Mouse (Mus musculus) left cerebral cortex, postnatal 14 days (tissue): ENCODE results near the gene Nicn1. TPM values are rescaled to one million over a fixed set of nuclear protein-coding genes. Genes with fewer than 3 reads are reported as not detected.
"Not testable (repeated sequence)": the region's sequence is repeated elsewhere in the genome, so short reads cannot be mapped to it uniquely, and the experiment has no call there.

Experiments used
- DNase-seq, 2 experiments: peaks; one replicate each; pipeline ENCODE4 v3.0.0; 2021 to 2022; ENCODE audit warnings: low spot score in 2 of 2, mixed read lengths in 1 of 2
- intact Hi-C: fragments of 180-260 bp; cut with DNase I; formaldehyde crosslinking; loops from one replicate; pipeline ENCODE4 v1.15.1; 2025
- total RNA-seq, 2 experiments: library from RNA; stranded (reverse); gene quantifications; 2 replicates each; pipeline ENCODE4 v1.2.3; 2021

Nicn1 gene
- total RNA-seq, 2 experiments from 2014 or later: 108 to 118 TPM

DNA sequence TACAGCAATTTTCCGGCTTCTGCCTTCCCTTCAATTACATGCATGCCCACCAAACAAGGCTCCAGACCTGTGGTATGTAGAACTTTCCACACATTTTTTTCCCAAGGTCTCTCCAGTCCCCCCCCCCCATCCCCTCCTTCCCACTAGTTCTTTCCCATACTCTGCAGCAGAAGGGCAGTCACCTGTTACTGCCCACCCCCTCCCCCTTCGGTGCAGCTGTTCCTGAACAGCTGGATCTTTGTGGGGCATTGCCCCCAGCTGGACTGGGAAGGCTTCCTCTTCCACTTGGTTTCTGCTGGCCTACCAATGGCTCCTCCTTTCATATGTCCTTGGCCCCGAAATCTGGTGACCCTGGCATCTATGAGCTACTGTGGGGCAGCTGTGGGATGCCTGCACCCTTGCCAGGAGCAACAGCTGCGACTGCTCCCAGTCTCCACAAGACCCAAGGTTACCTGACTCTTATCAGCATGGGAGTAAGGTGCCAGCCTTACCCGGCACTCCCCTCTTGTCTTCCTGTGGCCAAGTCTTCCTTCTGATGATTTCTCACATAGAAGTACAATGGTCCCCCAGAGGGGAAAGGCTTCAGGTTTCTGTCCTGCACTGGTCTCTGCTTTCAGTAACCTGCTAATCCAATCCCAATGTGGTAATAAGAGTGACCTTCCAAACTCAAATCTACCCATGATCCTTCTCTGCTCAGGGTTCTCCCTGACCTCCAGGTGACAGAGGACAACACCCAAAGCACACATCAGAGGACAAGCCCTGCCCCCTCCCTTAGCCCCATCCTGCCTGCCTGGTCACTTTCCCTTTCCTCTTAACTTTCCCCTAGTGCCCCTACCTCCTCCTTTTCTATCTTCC lies 15.5 kb upstream of the Nicn1 start:
- intact Hi-C loops: loop anchor here (5.0 kb wide), 1 partner anchor 72 kb away; no protein-coding TSS in a partner anchor

DNA sequence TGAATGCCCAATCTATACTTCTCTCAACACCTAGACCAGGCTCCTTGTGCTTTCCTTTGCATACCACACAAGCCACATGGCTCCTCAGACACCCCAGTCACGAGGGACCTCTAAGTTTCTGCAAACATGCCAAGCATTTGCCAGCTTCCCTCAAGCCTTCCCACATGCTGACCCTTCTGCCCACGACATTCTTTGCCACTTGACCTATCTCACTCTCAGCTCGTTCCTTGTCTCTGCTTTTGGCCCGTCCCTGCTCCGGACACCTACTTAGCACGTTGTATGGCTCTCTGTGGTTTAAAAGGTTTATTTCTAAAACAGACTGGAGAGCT lies 14.9 kb upstream of the Nicn1 start:
- no peak for DNase-seq
- intact Hi-C loops: loop anchor here (5.0 kb wide), 1 partner anchor 73 kb away; no protein-coding TSS in a partner anchor

More for the DNA sequence above, 15.5 kb upstream of the Nicn1 start:
- DNase-seq: no peak

DNA sequence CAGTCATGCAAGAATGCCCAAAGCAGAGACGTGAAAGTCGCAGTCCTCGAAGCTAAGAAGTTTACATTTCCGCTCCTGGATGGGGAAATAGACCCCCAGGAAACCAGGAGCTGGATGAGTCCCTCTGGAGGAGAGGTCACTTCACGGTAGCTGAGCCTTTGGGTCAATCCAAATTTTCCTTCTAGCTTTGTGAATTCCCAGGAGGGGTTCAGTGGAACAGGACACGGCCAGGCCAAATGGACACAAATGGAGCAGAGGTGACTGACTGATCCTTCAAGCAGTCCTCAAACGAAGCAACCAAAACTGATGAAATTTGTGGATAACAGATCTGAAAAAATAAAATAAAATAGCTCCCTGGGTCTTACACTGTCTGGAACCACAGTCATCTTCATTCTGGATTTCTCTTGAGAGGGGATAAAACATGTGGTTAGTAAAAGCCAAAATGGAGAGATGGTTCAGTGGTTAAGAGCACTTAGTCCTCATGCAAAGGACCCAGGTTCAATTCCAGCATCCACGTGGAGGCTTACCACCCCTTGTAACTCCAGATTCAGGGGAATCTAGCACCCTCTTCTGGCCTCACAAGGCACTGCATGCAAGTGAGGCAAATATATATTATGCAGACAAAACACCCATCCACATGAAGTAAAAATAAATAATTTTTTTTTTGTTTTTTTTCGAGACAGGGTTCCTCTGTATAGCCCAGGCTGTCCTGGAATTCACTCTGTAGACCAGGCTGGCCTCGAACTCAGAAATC lies 11.4 kb upstream of the Nicn1 start:
- no peak for DNase-seq
- intact Hi-C loops: loop anchor here (5.0 kb wide), 1 partner anchor 77 kb away; no protein-coding TSS in a partner anchor

DNA sequence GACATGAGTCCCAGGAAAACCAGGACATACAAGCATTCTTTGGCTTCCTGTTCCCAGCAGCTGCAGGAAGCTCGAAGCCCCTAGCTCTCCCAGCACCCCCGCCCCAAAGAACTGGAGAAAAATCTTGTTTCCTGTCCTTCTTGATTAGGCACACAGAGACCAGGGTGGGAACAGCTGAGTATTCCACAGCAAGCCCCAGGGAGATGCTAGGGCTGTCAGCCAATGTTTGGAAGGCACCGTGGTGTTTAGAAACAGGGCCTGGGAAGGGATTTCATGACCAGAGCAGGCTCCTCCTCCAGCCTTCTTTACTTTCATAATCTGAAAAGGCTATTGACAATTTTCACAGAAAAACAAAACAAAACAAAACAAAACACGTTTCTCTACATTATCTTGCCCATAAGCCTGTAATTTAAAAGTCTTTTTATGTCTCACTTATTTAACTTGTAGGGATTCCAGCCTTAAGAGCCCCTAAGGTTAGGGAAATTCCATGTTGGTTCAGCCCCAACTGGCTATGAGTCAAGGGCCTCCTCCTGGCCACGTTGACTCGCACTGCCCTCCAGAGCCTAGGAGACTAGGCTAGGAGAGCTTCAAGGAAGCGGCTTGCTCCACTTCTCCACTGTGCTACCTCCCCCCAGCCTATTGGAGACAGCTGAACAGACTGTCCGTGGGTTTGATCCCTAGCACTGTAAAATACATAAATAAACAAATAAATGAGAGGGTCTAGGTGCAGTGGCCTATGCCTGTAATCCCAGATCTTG lies 10.0 kb upstream of the Nicn1 start:
- no peak for DNase-seq
- intact Hi-C loops: loop anchor here (5.0 kb wide), 1 partner anchor 183 kb away; no protein-coding TSS in a partner anchor

DNA sequence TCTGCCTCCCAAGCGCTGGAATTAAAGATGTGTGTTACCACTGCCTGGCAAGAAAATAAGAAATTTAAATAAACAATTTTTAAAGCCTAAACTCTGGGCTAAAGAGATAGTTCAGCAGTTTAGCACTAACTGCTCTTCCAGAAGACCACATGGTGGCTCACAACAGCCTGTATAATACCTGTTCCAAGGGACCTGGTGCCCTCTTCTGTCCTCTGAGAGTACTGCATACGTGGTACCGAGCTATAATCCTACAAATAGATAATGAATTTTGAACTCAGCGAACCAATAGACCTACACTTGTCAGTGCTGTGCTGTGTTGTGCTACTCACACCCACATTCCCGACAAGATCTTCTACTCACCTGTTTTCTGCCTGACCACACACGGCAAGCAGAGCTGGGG lies 5.8 kb upstream of the Nicn1 start:
- intact Hi-C loops: loop anchor here (5.0 kb wide), 1 partner anchor 187 kb away; no protein-coding TSS in a partner anchor
- DNase-seq: peak; percentile 73 to 79

DNA sequence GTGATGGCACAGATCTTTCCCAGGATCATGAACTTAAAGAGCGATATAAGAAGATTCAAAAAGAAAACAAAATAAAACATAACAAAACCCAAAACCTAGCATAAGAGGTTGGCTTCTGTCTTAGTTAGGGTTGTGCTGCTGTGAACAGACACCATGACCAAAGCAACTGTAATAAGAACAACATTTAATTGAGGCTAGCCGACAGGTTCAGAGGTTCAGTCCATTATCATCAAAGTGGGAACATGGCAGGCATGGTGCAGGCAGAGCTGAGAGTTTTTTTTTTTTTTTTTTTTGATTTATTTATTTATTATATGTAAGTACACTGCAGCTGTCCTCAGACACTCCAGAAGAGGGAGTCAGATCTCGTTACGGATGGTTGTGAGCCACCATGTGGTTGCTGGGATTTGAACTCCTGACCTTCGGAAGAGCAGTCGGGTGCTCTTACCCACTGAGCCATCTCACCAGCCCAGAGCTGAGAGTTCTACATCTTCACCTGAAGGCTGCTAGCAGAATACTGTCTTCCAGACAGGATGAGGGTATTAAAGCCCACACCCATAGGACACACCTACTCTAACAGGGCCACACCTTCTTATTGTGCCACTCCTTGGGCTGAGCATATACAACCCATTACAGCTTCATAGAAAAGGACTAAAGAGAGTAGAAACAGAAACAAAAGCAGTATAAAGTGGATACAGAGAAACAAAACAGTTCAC lies 2.5 kb upstream of the Nicn1 start:
- DNase-seq, intact Hi-C loops: not testable (repeated sequence)

DNA sequence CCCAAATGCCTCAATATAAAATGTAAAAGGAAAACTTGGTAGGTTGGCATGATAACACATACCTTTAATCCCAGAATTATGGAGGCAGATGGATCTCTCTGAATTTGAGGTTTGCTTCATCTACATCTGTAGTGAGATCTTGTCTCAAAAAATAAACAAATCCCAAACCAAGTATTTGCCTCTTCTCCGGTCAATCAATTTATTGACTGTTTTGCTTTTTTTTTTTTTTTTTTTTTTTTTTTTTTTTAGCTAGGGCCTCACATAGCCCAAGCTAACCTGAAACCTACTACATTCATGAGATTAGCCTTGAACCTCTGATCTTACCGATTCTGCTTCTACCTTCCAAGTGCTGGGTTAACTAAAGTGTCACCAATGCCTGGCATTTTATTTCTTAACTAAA lies 882 bp upstream of the Nicn1 start:
- intact Hi-C loops: no loop called here
- DNase-seq: no peak

DNA sequence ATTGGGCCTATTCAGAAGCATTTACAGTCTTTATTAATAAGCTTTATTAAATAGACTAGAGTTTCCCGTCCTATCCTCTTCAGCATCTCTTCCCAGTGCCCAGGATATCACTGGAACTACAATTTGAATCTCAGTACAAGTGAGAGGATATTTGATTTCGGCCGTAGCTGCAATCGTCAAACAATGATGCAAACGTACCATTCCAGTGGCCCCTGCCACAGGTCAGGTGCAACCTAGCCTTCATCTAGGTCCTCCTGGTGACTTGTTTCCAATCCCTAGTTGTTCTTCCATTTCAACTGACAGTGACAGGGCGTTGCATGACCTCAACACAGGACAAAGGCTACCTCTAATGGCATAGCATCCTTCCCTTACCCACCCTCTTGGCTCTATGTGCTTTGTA lies 544 bp downstream of the Nicn1 start:
- intact Hi-C loops: no loop called here
- no peak for DNase-seq

DNA sequence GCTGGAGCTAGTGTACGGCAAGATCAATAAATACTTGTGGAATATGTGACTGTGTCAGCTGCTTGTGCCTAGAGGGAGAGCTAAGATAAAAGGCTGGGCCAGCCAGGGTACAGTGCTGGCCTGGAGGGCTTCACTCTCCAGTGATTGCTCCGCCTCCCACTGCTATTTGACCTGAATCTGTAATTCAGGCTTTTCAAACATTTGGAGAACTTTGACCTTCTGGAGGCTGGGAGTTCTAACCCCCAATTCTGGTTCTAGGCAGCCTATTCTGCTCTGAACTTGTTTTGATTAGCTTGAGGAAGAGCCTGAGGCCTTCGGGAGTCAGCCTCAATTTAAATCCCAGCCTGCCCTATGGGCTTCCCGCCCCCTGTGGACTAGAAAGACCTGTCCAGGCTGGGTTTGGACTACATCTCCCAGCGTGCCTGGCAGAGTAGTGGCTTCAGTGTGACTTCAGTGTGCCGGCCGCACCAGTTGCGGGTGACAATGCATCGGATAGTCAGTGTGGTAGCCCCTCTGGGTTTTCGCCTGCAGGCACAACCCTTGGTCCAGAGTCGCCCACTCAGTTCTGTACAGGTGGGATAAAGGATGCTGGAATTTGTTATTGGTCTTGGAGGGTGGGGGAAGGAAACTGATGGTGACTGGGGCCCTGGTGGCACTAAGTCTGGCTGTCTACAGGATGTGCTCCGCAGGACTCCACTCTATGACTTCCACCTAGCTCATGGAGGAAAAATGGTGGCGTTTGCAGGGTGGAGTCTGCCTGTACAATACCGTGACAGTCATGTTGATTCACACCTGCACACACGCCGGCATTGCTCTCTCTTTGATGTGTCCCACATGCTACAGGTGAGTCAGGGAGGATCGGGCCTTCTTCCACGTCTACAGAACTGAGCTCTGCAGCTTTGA lies 6.5 kb downstream of the Nicn1 start, which contains the start of gene Amt:
Gene Amt (plus strand): TSS at position 401 of the 903 bp plus-strand sequence.
- intact Hi-C loops: no loop called here
- DNase-seq: peak; percentile 22 to 33

DNA sequence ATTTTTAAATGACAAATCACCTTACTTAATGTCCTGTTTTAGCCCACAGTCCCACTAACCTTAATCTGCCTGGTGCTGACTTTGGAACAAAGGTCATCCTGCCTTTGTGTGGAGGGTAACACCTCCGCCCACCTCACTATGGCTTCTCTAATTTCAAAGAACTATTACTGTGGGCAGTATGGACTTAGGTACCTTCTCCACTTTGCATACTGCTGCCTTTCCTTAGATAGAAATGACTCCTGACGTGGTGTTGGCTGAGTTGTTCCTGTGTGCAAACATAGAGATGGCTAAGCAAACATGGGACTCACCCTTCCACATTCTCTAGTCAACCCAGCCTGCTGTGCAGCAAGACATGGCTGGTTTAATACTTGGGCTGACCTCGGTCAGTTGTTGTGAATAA lies 11.6 kb downstream of the Nicn1 start:
- no peak for DNase-seq
- intact Hi-C loops: no loop called here

DNA sequence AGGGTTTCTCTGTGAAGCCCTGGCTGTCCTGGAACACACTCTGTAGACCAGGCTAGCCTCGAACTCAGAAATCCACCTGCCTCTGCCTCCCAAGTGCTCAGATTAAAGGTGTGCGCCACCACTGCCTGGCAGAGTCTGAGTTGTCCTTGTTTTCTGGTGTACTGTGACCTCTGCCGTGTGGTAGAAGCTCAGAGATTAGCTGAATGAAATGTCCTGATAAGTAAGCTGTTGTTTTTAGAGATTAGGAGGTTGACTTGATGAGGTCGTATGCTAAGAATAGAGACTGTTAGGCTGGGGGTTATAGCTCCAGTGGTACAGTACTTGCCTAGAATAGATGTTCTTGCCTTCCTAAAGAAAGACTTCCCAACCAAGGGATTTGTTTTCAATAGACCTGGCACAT lies 14.5 kb downstream of the Nicn1 start:
- intact Hi-C loops: no loop called here

DNA sequence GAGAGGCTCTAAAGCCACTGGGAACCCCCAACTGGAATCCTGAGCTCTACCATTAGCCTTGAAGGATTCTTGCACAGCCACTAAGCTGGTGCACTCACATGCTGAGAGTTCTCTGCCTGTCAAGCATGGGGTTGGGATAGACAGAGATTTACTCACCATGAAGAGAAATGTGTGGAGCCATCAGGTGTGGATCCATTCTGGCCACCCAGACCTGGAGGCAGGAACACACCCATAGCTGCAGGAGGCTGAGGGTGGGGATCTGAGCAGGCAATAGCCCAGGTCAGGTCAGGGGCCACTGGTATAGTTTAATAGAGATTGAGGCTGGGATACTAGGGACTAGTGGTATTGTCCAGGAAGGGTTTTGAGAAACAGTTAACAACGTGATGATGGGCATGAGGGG lies 14.9 kb downstream of the Nicn1 start:
- DNase-seq: no peak
- intact Hi-C loops: no loop called here

More for the DNA sequence above, 14.5 kb downstream of the Nicn1 start:
- DNase-seq: no peak

DNA sequence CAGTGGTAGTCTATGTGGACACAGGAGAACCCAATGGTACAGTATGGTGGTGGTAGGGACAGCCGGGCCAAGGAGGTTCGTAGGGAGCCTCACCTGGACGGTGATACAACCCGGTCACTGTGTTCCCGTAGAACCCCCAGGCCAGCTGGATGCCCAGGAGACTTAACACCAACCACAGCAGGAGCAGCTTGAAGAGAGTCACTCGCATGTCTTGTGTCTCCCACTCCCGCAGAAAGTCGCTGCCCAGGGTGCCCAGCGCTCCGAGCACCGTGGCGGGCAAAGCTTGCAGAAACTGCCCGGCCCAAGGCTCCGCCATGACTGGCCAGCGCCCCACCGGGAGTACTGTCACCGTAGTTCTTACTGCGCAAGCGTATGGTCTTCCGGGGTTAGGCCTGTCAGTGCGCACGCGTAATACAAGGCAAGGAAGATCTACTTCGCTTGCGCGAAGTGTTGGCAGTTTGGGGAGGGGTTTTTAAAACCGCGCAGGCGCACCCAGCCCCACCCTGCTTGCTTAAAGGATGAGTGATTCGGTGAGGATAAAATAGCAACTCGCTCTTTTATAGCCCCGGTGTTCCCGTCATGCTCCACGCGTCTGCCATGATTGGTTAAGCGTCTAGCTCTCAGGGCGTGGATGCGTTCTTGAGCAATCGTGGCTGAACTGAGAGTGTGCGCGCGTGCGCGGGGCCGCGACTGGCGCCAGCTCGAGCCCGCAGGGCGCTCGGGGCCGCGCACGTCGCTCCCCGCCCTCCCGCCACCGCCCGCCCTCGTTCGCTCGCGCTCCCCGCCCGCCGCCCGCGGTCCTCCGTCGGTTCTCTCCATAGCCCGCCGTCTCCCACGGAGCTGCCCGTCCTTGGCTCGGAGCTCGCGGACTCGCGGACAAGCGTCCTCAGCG lies 15.6 kb downstream of the Nicn1 start, which contains the start of the genes Rhoa and Tcta:
Gene Rhoa (plus strand): TSS at position 501 of the 892 bp plus-strand sequence.
Gene Tcta (minus strand): TSS at position 532 of the 892 bp plus-strand sequence.
- intact Hi-C loops: loop anchor here (1.0 kb wide), 1 partner anchor 41 kb away; the partner anchor contains the start of gene Usp4
- peak; percentile 99 to 100 for DNase-seq

DNA sequence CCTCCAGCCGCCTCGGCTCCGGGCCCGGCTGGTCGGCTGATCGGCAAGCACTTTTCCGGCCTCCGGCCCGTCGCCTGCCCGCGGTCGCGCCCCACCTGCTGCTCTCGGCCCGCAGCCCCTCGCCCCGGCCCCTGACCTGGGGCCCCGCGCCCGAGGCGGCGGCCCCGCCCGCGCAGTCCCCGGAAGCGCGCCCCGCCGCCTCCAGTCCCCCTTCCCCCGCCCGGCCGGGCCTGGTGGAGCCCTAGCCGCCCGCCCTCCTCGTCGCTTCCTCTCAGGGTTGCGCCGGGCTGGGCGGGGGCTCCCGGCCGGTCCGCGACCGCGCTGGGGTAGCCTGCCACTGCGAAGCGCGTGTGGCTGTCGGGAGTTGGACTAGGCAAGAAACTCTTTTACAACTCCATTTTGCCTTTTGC lies 16.3 kb downstream of the Nicn1 start:
- DNase-seq: peak; percentile 46 to 62
- intact Hi-C loops: loop anchor here (1.0 kb wide), 1 partner anchor 41 kb away; the partner anchor contains the start of gene Usp4

DNA sequence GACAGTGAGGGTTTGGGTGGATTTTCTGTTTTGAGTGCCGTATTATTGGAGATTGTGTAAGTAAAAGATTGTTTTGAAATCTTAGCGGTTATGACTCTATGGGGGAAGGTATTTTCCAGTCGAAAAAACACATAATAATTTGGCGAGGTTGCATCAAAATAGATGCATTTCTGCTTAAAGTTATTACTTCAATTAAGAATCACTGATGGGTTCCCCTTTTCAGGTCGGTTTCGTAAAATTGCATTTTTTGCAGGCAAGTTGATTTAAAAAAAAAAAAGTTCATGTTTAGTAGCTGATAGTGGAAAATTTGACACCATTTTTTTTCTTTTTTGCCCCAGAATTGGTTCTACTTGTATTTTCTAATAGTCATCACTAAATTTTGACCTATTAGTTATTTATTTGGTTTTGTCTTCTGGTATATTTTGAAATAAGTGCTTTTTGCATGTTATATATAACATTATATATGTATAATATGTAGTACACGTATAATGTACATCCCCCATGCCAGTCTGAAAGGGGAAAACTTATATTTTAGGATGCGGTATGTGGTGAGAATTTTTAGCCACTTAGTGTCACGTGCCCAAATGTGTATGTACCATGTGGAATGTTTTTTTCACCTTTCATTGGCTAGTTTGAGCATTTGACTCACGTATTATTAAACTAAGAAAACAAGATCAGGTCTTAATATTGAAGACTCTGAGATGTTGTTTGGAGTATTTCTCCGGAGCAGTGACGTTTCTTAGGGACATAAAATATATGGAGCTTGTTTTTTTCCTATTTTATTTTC lies 17.0 kb downstream of the Nicn1 start:
- intact Hi-C loops: no loop called here
- DNase-seq: no peak

DNA sequence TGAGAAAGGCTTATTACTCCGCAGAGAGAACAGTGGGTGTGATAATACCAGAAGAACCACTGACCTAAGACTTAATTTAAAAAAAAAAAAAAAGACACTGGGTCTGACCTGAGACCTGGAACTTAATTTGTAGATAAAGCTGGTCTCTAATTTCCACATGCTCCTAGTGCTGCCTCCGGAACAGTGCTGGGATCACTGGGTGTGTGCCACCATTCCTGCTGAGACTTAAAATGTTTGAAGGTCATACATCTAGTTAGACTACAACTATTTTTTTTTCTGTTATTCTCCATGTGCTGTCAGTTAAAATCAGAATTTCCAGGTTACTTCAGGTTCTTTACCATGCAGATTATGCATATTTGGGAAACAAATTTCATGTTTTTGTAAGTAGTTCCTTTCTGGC lies 17.9 kb downstream of the Nicn1 start:
- intact Hi-C loops: no loop called here
- DNase-seq: no peak
